Mouse (Mus musculus) thymus, postnatal 0 days (tissue): ENCODE measurements around the gene Atp5mpl. TPM values are rescaled to one million over a fixed set of nuclear protein-coding genes. Genes with fewer than 3 reads are reported as not detected.

ENCODE experiments used
- DNase-seq: peaks from one replicate; pipeline ENCODE4 v3.0.0-alpha.2; 2015; ENCODE audit warnings: low spot score
- polyA plus RNA-seq: library from polyadenylated mRNA; unstranded; fragments of >200 nt; fragmentation: Nextera tagmentation; extraction: Ambion mirVana; gene quantifications from 2 replicates; pipeline ENCODE4 v1.2.1, GENCODE M21; 2015

Gene Atp5mpl
- polyA plus RNA-seq, 1 experiment from 2014 or later = 879 TPM

- DNase-seq = no peak
Measured at GRCm38 (mm10) chr12:111912802-111913201, 54.0 kb downstream of the Atp5mpl start.

- no peak for DNase-seq
Measured at GRCm38 (mm10) chr12:111911796-111912195, 55.0 kb downstream of the Atp5mpl start.

Other genes with a start within 250 kb of the Atp5mpl start
- 46.9 and 52.2 TPM in 2 replicates for gene Klc1, start 208.1 kb downstream of the Atp5mpl start, polyA plus RNA-seq
- gene Xrcc3, start 153.1 kb downstream of the Atp5mpl start, polyA plus RNA-seq = 5.0 and 5.7 TPM in 2 replicates
- gene Zfyve21, start 152.8 kb downstream of the Atp5mpl start, polyA plus RNA-seq = 73.7 and 76.6 TPM in 2 replicates
- 17.0 and 18.3 TPM in 2 replicates for gene Ppp1r13b, start 58.9 kb downstream of the Atp5mpl start, polyA plus RNA-seq
- gene Tdrd9, start 4.6 kb upstream of the Atp5mpl start, polyA plus RNA-seq = 0.12 and 0.16 TPM in 2 replicates
- not detected in 2 replicates for gene Rd3l, start 14.3 kb upstream of the Atp5mpl start, polyA plus RNA-seq
- 0.82 and 0.85 TPM in 2 replicates for gene Aspg, start 139.7 kb upstream of the Atp5mpl start, polyA plus RNA-seq
- 0.87 and 0.92 TPM in 2 replicates for gene Kif26a, start 179.2 kb upstream of the Atp5mpl start, polyA plus RNA-seq